Mouse (Mus musculus): ENCODE measurements around the gene Fcer1g.

GRCm38 (mm10) chr1:171268341-171268740 is 34.2 kb upstream of the Fcer1g start:
- TF ChIP-seq POLR2A (IDR thresholded peaks at IDR 0.05; ENCODE audit: low read depth, low read length) (no peak), CTCF (IDR thresholded peaks at IDR 0.05; ENCODE audit: extremely low read depth, insufficient read length, insufficient replicate concordance, low read depth, low read length) (no peak)
